Mouse (Mus musculus): Measurements from ENCODE around the gene Tmem145.

DNA sequence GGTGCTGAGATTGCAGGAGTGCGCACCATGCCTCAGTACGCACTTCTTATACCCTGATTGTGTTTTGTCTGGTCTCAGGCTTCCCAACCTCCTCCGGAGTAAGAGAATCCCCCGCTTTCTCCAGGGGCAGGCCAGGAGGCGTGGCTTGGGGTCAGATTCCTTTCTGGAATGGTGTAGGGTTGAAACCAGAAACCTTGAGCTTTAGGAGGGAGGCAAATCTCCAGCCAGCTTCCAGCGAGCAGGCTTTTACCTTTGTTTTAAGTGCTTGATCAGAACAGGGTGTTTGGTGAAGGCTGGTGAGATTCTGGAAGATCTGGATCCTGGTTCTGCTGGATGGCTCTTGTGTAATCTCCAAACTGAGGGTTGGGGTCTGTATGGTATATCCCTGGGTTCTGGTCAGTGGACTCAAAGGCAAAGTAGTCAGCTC, 16.2 kb downstream of the Tmem145 start:
- TF ChIP-seq GATA1 (IDR thresholded peaks at IDR 0.05; ENCODE audit: borderline replicate concordance, low read length), result no peak
- TF ChIP-seq CTCF (IDR thresholded peaks at IDR 0.05; ENCODE audit: low read depth, low read length), result no peak

All from G1E (cell line).